In genomic region chr8:110844941-110845340, GRCm38 (mm10) we compare ENCODE assay signal across 7 mouse cellular contexts. TPM values are rescaled to one million over a fixed set of nuclear protein-coding genes. Genes with fewer than 3 reads are reported as not detected.
A peak's percentile ranks its signal among the peaks of the same experiment; 100 is the strongest.
DNase-seq lines count a peak whose midpoint lies in the region; ATAC-seq and TF ChIP-seq lines count a peak whose summit lies in the region.

No protein-coding gene starts in this region.

- peak overlapping the region; percentile 98; the same call in 1 of the 2 replicates for H3K9ac ChIP-seq in lung, embryonic 14.5 days
- H3K9ac ChIP-seq in embryonic facial prominence, embryonic 14.5 days (ENCODE audit: low read depth, low read length), result peak overlapping the region; percentile 98
- no peak overlapping the region for H3K9ac ChIP-seq in limb, embryonic 12.5 days (replicated peaks)
- peak overlapping the region; percentile 96; the same call in 1 of the 2 replicates for H3K9ac ChIP-seq in stomach, embryonic 14.5 days (replicated peaks; ENCODE audit: low read depth, low read length)

- WGBS in lung, embryonic 14.5 days, result 74% methylated on average over 3 of the region's 3 CpGs
- 75% methylated on average over 3 of the region's 3 CpGs for WGBS in embryonic facial prominence, embryonic 14.5 days
- 87% methylated on average over 3 of the region's 3 CpGs for WGBS in limb, embryonic 12.5 days
- WGBS in stomach, embryonic 14.5 days, result 80% methylated on average over 3 of the region's 3 CpGs

- H3K4me1 ChIP-seq in lung, embryonic 14.5 days (ENCODE audit: insufficient read depth), result peaks cover 5% of the 10 kb centered on the region; the same call in 1 of the 2 replicates
- peaks cover 16% of the 10 kb centered on the region for H3K4me1 ChIP-seq in embryonic facial prominence, embryonic 14.5 days (ENCODE audit: control insufficient read depth, insufficient read depth, low read length)
- H3K4me1 ChIP-seq in limb, embryonic 12.5 days (replicated peaks), result peaks cover 29% of the 10 kb centered on the region
- H3K4me1 ChIP-seq in stomach, embryonic 14.5 days (ENCODE audit: control insufficient read depth, insufficient read depth, low read length), result 0 out of 2 replicates have a peak, but pooled peaks cover 9% of the 10 kb centered on the region

- no peak for TF ChIP-seq CTCF in lung, embryonic 14.5 days (IDR thresholded peaks at IDR 0.05; ENCODE audit: low read depth)

- DNase-seq in lung, embryonic 14.5 days, result no peak
- DNase-seq in lung, postnatal 10 days, result no peak
- no peak for DNase-seq in embryonic facial prominence, embryonic 14.5 days (ENCODE audit: low spot score)
- DNase-seq in adrenal gland, postnatal 4 days (ENCODE audit: low spot score in 2 of 2), result no peak
- no peak for DNase-seq in adrenal gland, adult 2 months

- H3K4me3 ChIP-seq in lung, embryonic 14.5 days (ENCODE audit: low read depth, low read length), result peak overlapping the region; percentile 93
- H3K4me3 ChIP-seq in embryonic facial prominence, embryonic 14.5 days (ENCODE audit: low read depth, low read length), result peak overlapping the region; percentile 97
- peak overlapping the region; percentile 86; the same call in 1 of the 2 replicates for H3K4me3 ChIP-seq in limb, embryonic 12.5 days (replicated peaks)
- peak overlapping the region; percentile 75 for H3K4me3 ChIP-seq in stomach, embryonic 14.5 days (ENCODE audit: low read depth, low read length)

- no peak overlapping the region for H3K27ac ChIP-seq in lung, embryonic 14.5 days (ENCODE audit: low read depth)
- H3K27ac ChIP-seq in embryonic facial prominence, embryonic 14.5 days (replicated peaks; ENCODE audit: low read depth, low read length), result no peak overlapping the region
- H3K27ac ChIP-seq in limb, embryonic 12.5 days, result no peak overlapping the region
- H3K27ac ChIP-seq in stomach, embryonic 14.5 days (ENCODE audit: low read length), result no peak overlapping the region

- H3K4me2 ChIP-seq in lung, embryonic 14.5 days, result peak overlapping the region; percentile 80
- peak overlapping the region; percentile 92 for H3K4me2 ChIP-seq in embryonic facial prominence, embryonic 14.5 days (ENCODE audit: low read depth, low read length)
- peak overlapping the region; percentile 81 for H3K4me2 ChIP-seq in limb, embryonic 12.5 days
- H3K4me2 ChIP-seq in stomach, embryonic 14.5 days (replicated peaks; ENCODE audit: low read depth, low read length), result peak overlapping the region; percentile 89

- H3K27me3 ChIP-seq in lung, embryonic 14.5 days (ENCODE audit: insufficient read depth, low read length), result no peaks in the 10 kb centered on the region
- H3K27me3 ChIP-seq in embryonic facial prominence, embryonic 14.5 days (replicated peaks; ENCODE audit: control insufficient read depth, insufficient read depth, low read length), result no peaks in the 10 kb centered on the region
- H3K27me3 ChIP-seq in limb, embryonic 12.5 days, result no peaks in the 10 kb centered on the region
- H3K27me3 ChIP-seq in stomach, embryonic 14.5 days (ENCODE audit: control insufficient read depth, insufficient read depth, low read length), result no peaks in the 10 kb centered on the region

- ATAC-seq in lung, embryonic 14.5 days (ENCODE audit: insufficient read depth), result no peak
- ATAC-seq in embryonic facial prominence, embryonic 14.5 days (ENCODE audit: low read depth), result no peak
- ATAC-seq in limb, embryonic 12.5 days (ENCODE audit: insufficient number of reproducible peaks, insufficient read depth, low FRiP score, low TSS enrichment, low read depth), result no peak
- no peak for ATAC-seq in stomach, embryonic 14.5 days (ENCODE audit: insufficient number of reproducible peaks, insufficient read depth, low FRiP score, low read depth)

- H3K36me3 ChIP-seq in lung, embryonic 14.5 days (ENCODE audit: insufficient read depth), result peaks cover 52% of the 10 kb centered on the region
- peaks cover 53% of the 10 kb centered on the region for H3K36me3 ChIP-seq in embryonic facial prominence, embryonic 14.5 days (ENCODE audit: control insufficient read depth, insufficient read depth, low read length)
- peaks cover 49% of the 10 kb centered on the region for H3K36me3 ChIP-seq in limb, embryonic 12.5 days
- peaks cover 50% of the 10 kb centered on the region for H3K36me3 ChIP-seq in stomach, embryonic 14.5 days (ENCODE audit: control insufficient read depth, insufficient read depth, low read length)

- H3K9me3 ChIP-seq in lung, embryonic 14.5 days (ENCODE audit: low read depth, low read length), result no peaks in the 10 kb centered on the region
- H3K9me3 ChIP-seq in embryonic facial prominence, embryonic 14.5 days (ENCODE audit: control insufficient read depth, low read length), result no peaks in the 10 kb centered on the region
- no peaks in the 10 kb centered on the region for H3K9me3 ChIP-seq in limb, embryonic 12.5 days
- no peaks in the 10 kb centered on the region for H3K9me3 ChIP-seq in stomach, embryonic 14.5 days (ENCODE audit: control insufficient read depth, low read depth, low read length)

RNA-seq across cellular contexts. Expression of gene Cog4, which starts 1.5 kb away (rescaled TPM):
- 70.9 and 71.0 TPM in 2 replicates for polyA plus RNA-seq in lung, embryonic 14.5 days (2014; fragmentation: Nextera tagmentation; extraction: Ambion mirVana)
- polyA plus RNA-seq in embryonic facial prominence, embryonic 14.5 days (2014; fragmentation: Nextera tagmentation; extraction: Ambion mirVana), result 69.8 and 77.9 TPM in 2 replicates
- polyA plus RNA-seq in limb, embryonic 12.5 days (2016; fragmentation: Nextera tagmentation; extraction: Ambion mirVana), result 84.9 and 88.6 TPM in 2 replicates
- polyA plus RNA-seq in stomach, embryonic 14.5 days (2014; fragmentation: Nextera tagmentation; extraction: Ambion mirVana), result 61.5 and 67.4 TPM in 2 replicates
- total RNA-seq in adrenal gland, postnatal 4 days (2021), result 10 to 100 TPM; 59.7 to 64.1 TPM
- total RNA-seq in adrenal gland, adult 2 months (2021), result 10 to 100 TPM; 85.3 to 87.0 TPM
- polyA plus RNA-seq in adrenal gland, adult 2 months (2012; rRNA removed), result 21.0 and 21.3 TPM in 2 replicates

RNA-seq across cellular contexts. Expression of gene Sf3b3, which starts 1.6 kb away (rescaled TPM):
- polyA plus RNA-seq in lung, embryonic 14.5 days (2014; fragmentation: Nextera tagmentation; extraction: Ambion mirVana), result 168 and 174 TPM in 2 replicates
- 127 and 139 TPM in 2 replicates for polyA plus RNA-seq in embryonic facial prominence, embryonic 14.5 days (2014; fragmentation: Nextera tagmentation; extraction: Ambion mirVana)
- polyA plus RNA-seq in limb, embryonic 12.5 days (2016; fragmentation: Nextera tagmentation; extraction: Ambion mirVana), result 207 and 211 TPM in 2 replicates
- 148 TPM in 2 replicates for polyA plus RNA-seq in stomach, embryonic 14.5 days (2014; fragmentation: Nextera tagmentation; extraction: Ambion mirVana)
- 100 to 1,000 TPM in 1 of 2 experiments, 10 to 100 TPM in 1; 93.3 to 108 TPM for total RNA-seq in adrenal gland, postnatal 4 days (2021)
- 10 to 100 TPM; 64.7 to 65.6 TPM for total RNA-seq in adrenal gland, adult 2 months (2021)
- polyA plus RNA-seq in adrenal gland, adult 2 months (2012; rRNA removed), result 13.2 and 21.1 TPM in 2 replicates

RNA-seq across cellular contexts. Expression of gene Il34, which starts 39.2 kb away (rescaled TPM):
- 1.6 and 2.4 TPM in 2 replicates for polyA plus RNA-seq in lung, embryonic 14.5 days (2014; fragmentation: Nextera tagmentation; extraction: Ambion mirVana)
- 1.4 and 1.7 TPM in 2 replicates for polyA plus RNA-seq in embryonic facial prominence, embryonic 14.5 days (2014; fragmentation: Nextera tagmentation; extraction: Ambion mirVana)
- 0.15 and 0.44 TPM in 2 replicates for polyA plus RNA-seq in limb, embryonic 12.5 days (2016; fragmentation: Nextera tagmentation; extraction: Ambion mirVana)
- polyA plus RNA-seq in stomach, embryonic 14.5 days (2014; fragmentation: Nextera tagmentation; extraction: Ambion mirVana), result 1.2 and 1.5 TPM in 2 replicates
- 1 to 10 TPM; 5.6 to 9.2 TPM for total RNA-seq in adrenal gland, postnatal 4 days (2021)
- total RNA-seq in adrenal gland, adult 2 months (2021), result 10 to 100 TPM; 42.8 to 63.0 TPM
- 115 and 187 TPM in 2 replicates for polyA plus RNA-seq in adrenal gland, adult 2 months (2012; rRNA removed)

RNA-seq across cellular contexts. Expression of gene Fuk, which starts 57.3 kb away (rescaled TPM):
- 9.0 and 11.5 TPM in 2 replicates for polyA plus RNA-seq in lung, embryonic 14.5 days (2014; fragmentation: Nextera tagmentation; extraction: Ambion mirVana)
- polyA plus RNA-seq in embryonic facial prominence, embryonic 14.5 days (2014; fragmentation: Nextera tagmentation; extraction: Ambion mirVana), result 7.6 and 9.2 TPM in 2 replicates
- polyA plus RNA-seq in limb, embryonic 12.5 days (2016; fragmentation: Nextera tagmentation; extraction: Ambion mirVana), result 17.9 and 20.3 TPM in 2 replicates
- polyA plus RNA-seq in stomach, embryonic 14.5 days (2014; fragmentation: Nextera tagmentation; extraction: Ambion mirVana), result 8.2 and 9.0 TPM in 2 replicates
- 10 to 100 TPM in 1 of 2 experiments, 1 to 10 TPM in 1; 8.9 to 10.9 TPM for total RNA-seq in adrenal gland, postnatal 4 days (2021)
- 10 to 100 TPM in 1 of 2 experiments, 1 to 10 TPM in 1; 6.7 to 11.5 TPM for total RNA-seq in adrenal gland, adult 2 months (2021)
- 20.4 and 22.0 TPM in 2 replicates for polyA plus RNA-seq in adrenal gland, adult 2 months (2012; rRNA removed)

Comparison
In these comparisons a context has a peak if more than half of its experiments do, and no peak if none do; other contexts are left out.
1. RNA of gene Il34, which starts 39.2 kb away (polyA plus RNA-seq): 115 to 187 TPM in adrenal gland, adult 2 months; 1.6 to 2.4 TPM in lung, embryonic 14.5 days, 1.4 to 1.7 TPM in embryonic facial prominence, embryonic 14.5 days, 1.2 to 1.5 TPM in stomach, embryonic 14.5 days and 0.15 to 0.44 TPM in limb, embryonic 12.5 days; every median in the first group is over 10 times any median in the second.
2. Peak in every context shown above with its lines, with median percentiles within 50 percentile points of each other: H3K4me2 ChIP-seq and H3K4me3 ChIP-seq.